Mouse (Mus musculus) stomach, embryonic 15.5 days (tissue): ENCODE data around the gene Gdpgp1. TPM values are rescaled to one million over a fixed set of nuclear protein-coding genes. Genes with fewer than 3 reads are reported as not detected.
A peak's percentile ranks its signal among the peaks of the same experiment; 100 is the strongest.

Experiments
- ATAC-seq: fragments of 200-750 bp; cut with Nextera tagmentation; 2 replicates; pipeline ENCODE4 v1.8.0; 2017; ENCODE audit warnings: low read depth, moderate number of reproducible peaks, moderate TSS enrichment; ENCODE audit not compliant: insufficient read depth, low FRiP score
- H3K27ac ChIP-seq: fragments of 300-500 bp; sonication (generic); 2 replicates; pipeline ENCODE4 v1.5.1; 2015; ENCODE audit warnings: mild to moderate bottlenecking, inconsistent platforms
- H3K27me3 ChIP-seq: fragments of 300-500 bp; sonication (generic); replicated peaks from 2 replicates; pipeline ENCODE4 v1.6.1; 2015; ENCODE audit warnings: inconsistent platforms
- H3K36me3 ChIP-seq: fragments of 300-500 bp; sonication (generic); 2 replicates; pipeline ENCODE4 v1.6.1; 2015; ENCODE audit warnings: inconsistent platforms
- H3K4me1 ChIP-seq: fragments of 300-500 bp; sonication (generic); 2 replicates; pipeline ENCODE4 v1.6.1; 2015; ENCODE audit warnings: inconsistent platforms
- H3K4me2 ChIP-seq: fragments of 300-500 bp; sonication (generic); 2 replicates; pipeline ENCODE4 v1.6.1; 2015; ENCODE audit warnings: mild to moderate bottlenecking, inconsistent platforms
- H3K4me3 ChIP-seq: fragments of 300-500 bp; sonication (generic); replicated peaks from 2 replicates; pipeline ENCODE4 v1.5.1; 2015; ENCODE audit warnings: inconsistent platforms
- H3K9ac ChIP-seq: fragments of 300-500 bp; sonication (generic); 2 replicates; pipeline ENCODE4 v1.6.1; 2015; ENCODE audit warnings: inconsistent platforms
- H3K9me3 ChIP-seq: fragments of 300-500 bp; sonication (generic); 2 replicates; pipeline ENCODE4 v1.6.1; 2016; ENCODE audit warnings: inconsistent platforms
- WGBS: fragments of 180-500 bp; shearing (Covaris S2); methylation state at CpG from one replicate; pipeline ENCODE4 v1.1.7; 2015; 5-methylcytosine and 5-hydroxymethylcytosine counted together
- polyA plus RNA-seq: library from polyadenylated mRNA; unstranded; fragments of >200 nt; fragmentation: Nextera tagmentation; extraction: Ambion mirVana; gene quantifications from 2 replicates; pipeline ENCODE4 v1.2.1, GENCODE M21; 2015

The Gdpgp1 gene
- polyA plus RNA-seq, 1 experiment from 2014 or later: 5.2 TPM

- Histone ChIP-seq H3K4me2 (no peak overlapping the region), H3K27me3 (no peaks in the 10 kb centered on the region), H3K4me1 (peaks cover 56% of the 10 kb centered on the region), H3K9ac (no peak overlapping the region), H3K4me3 (no peak overlapping the region), H3K9me3 (no peaks in the 10 kb centered on the region), H3K36me3 (no peaks in the 10 kb centered on the region), H3K27ac (no peak overlapping the region)
- no peak for ATAC-seq
- 87% methylated on average over 5 of the region's 5 CpGs for whole genome bisulfite sequencing
These were observed 31.6 kb upstream of the Gdpgp1 start for GRCm38 (mm10) chr7:80200963-80201539.

- no peak overlapping the region for H3K4me2 ChIP-seq
- H3K4me3 ChIP-seq: no peak overlapping the region
- no peaks in the 10 kb centered on the region for H3K27me3 ChIP-seq
- peaks cover 66% of the 10 kb centered on the region for H3K4me1 ChIP-seq
- H3K36me3 ChIP-seq: no peaks in the 10 kb centered on the region
- no peaks in the 10 kb centered on the region for H3K9me3 ChIP-seq
- 89% methylated on average over 15 of the region's 15 CpGs for WGBS
- ATAC-seq: no peak
- H3K27ac ChIP-seq: 0 out of 2 replicates have a peak overlapping the region, but pooled peaks have one; percentile 16
- H3K9ac ChIP-seq: no peak overlapping the region
These were observed 30.7 kb upstream of the Gdpgp1 start for GRCm38 (mm10) chr7:80201888-80202540.

DNA sequence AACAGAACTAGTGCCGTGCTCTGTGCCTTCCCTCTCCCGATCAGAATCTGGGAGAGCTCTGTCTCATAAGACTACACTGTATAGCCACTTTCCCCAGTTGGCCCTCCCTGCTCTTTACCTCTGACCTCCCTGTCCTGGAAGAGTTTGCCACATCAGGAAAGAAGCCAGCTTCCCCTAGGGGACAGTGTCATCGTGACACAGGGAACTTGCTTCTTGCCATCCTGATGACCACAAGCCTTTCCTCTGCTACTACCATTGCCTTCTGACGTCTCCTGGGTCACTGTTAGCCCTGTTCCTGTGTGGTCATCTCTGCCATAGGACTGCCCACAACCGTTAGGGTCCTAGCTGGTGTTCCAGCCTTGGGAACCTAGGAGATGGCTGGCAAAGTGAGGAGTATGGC is 29.7 kb upstream of the Gdpgp1 start:
- Histone ChIP-seq H3K27me3 (no peaks in the 10 kb centered on the region), H3K4me3 (no peak overlapping the region), H3K4me1 (peaks cover 75% of the 10 kb centered on the region), H3K9ac (no peak overlapping the region), H3K36me3 (no peaks in the 10 kb centered on the region), H3K27ac (0 out of 2 replicates have a peak overlapping the region, but pooled peaks have one; percentile 32), H3K9me3 (no peaks in the 10 kb centered on the region), H3K4me2 (no peak overlapping the region)
- WGBS: 83% methylated on average over 5 of the region's 5 CpGs
- ATAC-seq: no peak

DNA sequence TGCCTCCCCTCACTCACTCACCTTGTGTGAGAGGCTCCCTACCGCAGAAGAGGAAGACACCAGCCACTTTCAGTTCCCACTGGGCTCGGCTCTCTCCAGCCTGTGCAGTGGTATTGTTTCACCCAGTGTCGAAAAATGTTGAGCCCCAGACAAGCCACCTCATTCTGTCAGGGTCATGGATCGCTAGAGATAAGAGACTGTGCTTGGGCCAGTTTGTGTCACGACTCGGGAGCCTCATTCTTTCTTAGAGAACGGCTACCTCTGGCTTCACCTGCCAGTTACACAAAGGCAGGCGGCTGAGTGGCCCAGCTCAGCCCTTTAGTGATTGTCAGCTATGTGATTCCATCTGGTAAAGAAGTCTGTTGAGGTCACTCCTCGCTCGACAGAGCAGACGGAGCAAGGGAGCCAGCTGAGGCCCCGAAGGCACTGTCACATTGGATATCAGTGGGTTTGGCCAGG is 29.0 kb upstream of the Gdpgp1 start:
- H3K27me3 ChIP-seq: no peaks in the 10 kb centered on the region
- ATAC-seq: no peak
- H3K9me3 ChIP-seq: no peaks in the 10 kb centered on the region
- no peak overlapping the region for H3K4me3 ChIP-seq
- H3K4me2 ChIP-seq: no peak overlapping the region
- peak overlapping the region; percentile 32; the same call in 1 of the 2 replicates for H3K27ac ChIP-seq
- H3K36me3 ChIP-seq: no peaks in the 10 kb centered on the region
- no peak overlapping the region for H3K9ac ChIP-seq
- 55% methylated on average over 12 of the region's 12 CpGs for WGBS
- H3K4me1 ChIP-seq: peaks cover 81% of the 10 kb centered on the region

DNA sequence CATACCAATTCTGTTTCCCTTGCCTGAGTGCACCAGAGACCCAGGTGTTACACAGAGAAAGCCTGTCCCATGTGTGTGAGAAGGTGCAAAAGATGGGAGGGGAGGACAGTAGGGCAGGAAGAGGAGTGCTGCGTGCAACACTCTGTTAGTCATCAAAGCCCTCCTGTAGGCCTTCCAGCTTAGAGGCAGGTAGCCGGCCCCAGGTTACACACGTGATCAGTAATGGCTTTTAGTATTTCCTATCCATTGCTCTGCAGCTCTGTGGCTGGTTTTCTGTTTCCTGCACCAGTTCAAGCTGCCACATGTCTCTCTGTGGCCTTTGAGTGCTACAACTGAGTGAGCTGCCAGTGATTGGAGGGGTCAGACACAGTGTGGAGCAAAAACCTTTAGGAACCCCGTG is 28.3 kb upstream of the Gdpgp1 start:
- Histone ChIP-seq H3K9me3 (no peaks in the 10 kb centered on the region), H3K4me2 (no peak overlapping the region), H3K4me3 (no peak overlapping the region), H3K27ac (no peak overlapping the region; the same call in 1 of the 2 replicates), H3K9ac (no peak overlapping the region), H3K27me3 (no peaks in the 10 kb centered on the region), H3K4me1 (peaks cover 83% of the 10 kb centered on the region), H3K36me3 (no peaks in the 10 kb centered on the region)
- ATAC-seq: no peak
- WGBS: 75% methylated on average over 4 of the region's 4 CpGs

DNA sequence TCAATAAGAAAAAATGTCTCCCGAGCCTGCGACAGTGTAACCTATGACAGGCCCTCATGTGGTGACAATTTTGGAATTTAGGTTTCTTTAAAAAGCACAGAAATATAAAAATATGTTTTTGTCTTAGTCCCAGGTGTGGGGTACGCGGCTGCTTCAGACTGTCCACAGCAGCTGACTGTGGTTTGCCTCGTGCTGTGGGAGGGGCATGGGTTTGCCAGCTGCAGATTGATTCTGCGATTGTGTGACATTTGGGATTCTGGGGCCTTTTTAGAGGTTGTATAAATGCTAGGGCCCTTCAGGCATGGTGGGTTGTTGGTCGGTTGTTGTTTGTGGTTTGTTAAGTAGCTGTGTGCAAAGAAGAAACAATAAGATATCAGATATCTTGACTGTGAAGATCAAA is 27.7 kb upstream of the Gdpgp1 start:
- Histone ChIP-seq H3K27ac (no peak overlapping the region), H3K4me1 (peaks cover 81% of the 10 kb centered on the region)

DNA sequence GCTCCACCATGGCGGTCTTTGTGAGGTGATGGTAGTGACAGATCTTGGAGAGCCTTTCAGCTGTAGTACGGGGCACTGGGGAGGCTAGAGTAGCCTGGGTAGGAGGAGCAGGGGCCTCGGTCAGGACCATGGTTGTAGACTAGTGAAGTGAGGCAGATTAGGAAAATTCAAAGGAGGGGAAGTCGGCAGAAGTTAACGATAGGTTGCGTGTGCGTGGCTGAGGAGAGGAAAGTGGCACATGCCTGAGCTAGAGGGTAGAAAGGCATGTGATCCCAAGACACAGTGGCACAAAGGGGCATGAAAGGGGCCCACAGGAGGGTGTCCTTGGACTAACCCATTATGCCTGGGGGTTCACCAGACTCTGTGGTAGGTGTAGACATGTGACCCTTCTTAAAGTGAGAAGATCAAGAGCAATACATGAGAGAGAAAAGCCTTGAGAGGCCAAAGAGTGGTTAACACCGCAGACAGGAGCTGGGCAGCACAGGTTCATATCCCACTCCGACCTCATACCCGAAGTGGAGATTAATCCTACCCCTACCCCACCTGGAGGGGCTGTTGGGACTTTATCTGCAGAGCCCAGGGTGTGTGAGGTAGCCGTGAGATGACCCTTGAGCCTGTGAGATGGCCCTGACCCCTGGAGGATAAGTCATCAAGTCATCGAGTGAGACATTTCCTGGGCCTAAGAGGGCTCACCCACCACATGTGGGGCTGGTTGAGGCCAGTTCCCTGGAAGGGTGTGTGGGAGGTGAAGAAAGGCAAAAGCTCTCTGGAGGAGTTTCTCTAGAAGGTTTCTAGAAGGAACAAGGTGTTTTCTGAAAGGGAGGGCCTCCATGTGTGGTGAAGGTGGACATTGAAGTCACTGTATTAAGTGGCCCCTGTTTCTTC is 26.7 kb upstream of the Gdpgp1 start:
- H3K9ac ChIP-seq: no peak overlapping the region
- H3K4me2 ChIP-seq: no peak overlapping the region
- no peak overlapping the region for H3K4me3 ChIP-seq
- WGBS: 77% methylated on average over 12 of the region's 12 CpGs
- no peaks in the 10 kb centered on the region for H3K9me3 ChIP-seq
- ATAC-seq: no peak
- H3K27ac ChIP-seq: peak overlapping the region; percentile 93
- peaks cover 73% of the 10 kb centered on the region for H3K4me1 ChIP-seq
- H3K27me3 ChIP-seq: no peaks in the 10 kb centered on the region
- no peaks in the 10 kb centered on the region for H3K36me3 ChIP-seq

More for the DNA sequence above, 27.7 kb upstream of the Gdpgp1 start:
- no peaks in the 10 kb centered on the region for H3K36me3 ChIP-seq
- H3K4me3 ChIP-seq: no peak overlapping the region
- no peaks in the 10 kb centered on the region for H3K27me3 ChIP-seq
- WGBS: 77% methylated on average over 7 of the region's 7 CpGs
- H3K9me3 ChIP-seq: no peaks in the 10 kb centered on the region
- H3K4me2 ChIP-seq: no peak overlapping the region
- H3K9ac ChIP-seq: no peak overlapping the region
- no peak for ATAC-seq

DNA sequence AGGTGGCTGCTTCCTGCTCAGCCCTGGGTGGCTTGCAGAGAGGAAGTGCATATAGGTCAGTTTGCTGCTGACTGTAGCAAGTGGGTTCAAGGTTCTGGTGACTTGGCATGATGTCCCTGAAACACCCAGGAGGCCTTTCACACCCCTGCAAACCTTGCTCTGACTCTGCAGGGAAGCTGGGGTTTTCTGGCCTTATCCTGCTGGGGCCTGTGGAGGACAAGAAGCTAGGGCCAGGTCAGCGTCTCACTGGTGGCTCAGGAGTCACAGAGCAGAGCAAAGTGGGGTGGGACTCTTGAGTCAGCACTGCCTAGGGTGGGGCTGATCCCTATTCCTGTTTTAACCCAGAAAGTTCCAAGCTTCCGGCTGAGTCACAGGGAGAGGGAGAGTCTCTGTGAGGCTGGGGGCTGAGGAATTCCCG is 25.3 kb upstream of the Gdpgp1 start:
- Histone ChIP-seq H3K36me3 (no peaks in the 10 kb centered on the region), H3K4me3 (no peak overlapping the region), H3K9me3 (no peaks in the 10 kb centered on the region), H3K4me2 (peak overlapping the region; percentile 22), H3K27me3 (no peaks in the 10 kb centered on the region), H3K27ac (peak overlapping the region; percentile 93), H3K4me1 (peaks cover 59% of the 10 kb centered on the region), H3K9ac (0 out of 2 replicates have a peak overlapping the region, but pooled peaks have one; percentile 12)
- 47% methylated on average over 3 of the region's 3 CpGs for WGBS
- peak; percentile 41 for ATAC-seq

DNA sequence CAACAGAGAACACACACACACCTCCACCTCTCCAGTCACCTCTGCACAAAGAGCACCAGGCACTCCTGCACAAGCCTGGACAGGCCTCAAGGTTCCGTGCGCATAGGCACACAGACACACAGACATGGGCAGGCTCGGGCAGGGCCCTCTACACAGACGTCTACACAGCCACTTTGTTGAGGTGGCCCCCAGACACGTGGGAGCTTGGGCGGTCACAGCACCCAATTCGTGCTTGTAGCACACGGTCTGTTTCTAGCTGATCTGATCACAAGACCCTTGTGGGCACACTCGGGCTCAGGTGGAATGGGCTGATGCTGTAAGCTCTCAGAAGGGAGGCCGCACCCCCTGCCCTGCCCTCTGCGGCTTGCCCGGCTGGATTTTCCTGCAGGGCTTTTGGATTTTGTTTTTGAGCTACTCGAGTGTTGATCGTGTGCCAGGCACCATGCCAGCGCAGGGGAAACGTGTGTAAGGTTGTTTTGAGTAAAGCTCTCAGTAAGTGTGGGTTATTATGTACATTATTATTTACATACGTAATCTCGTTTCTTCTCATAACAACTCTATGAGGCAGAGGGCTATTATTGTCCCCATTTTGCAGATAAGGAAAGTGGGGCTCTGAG is 24.5 kb upstream of the Gdpgp1 start:
- peak overlapping the region; percentile 22 for H3K4me2 ChIP-seq
- peak; percentile 53 for ATAC-seq
- H3K27me3 ChIP-seq: no peaks in the 10 kb centered on the region
- H3K36me3 ChIP-seq: peaks cover 3% of the 10 kb centered on the region; the same call in 1 of the 2 replicates
- peak overlapping the region; percentile 93 for H3K27ac ChIP-seq
- H3K9ac ChIP-seq: no peak overlapping the region
- H3K4me3 ChIP-seq: no peak overlapping the region
- peaks cover 51% of the 10 kb centered on the region for H3K4me1 ChIP-seq
- no peaks in the 10 kb centered on the region for H3K9me3 ChIP-seq
- 62% methylated on average over 18 of the region's 18 CpGs for WGBS

DNA sequence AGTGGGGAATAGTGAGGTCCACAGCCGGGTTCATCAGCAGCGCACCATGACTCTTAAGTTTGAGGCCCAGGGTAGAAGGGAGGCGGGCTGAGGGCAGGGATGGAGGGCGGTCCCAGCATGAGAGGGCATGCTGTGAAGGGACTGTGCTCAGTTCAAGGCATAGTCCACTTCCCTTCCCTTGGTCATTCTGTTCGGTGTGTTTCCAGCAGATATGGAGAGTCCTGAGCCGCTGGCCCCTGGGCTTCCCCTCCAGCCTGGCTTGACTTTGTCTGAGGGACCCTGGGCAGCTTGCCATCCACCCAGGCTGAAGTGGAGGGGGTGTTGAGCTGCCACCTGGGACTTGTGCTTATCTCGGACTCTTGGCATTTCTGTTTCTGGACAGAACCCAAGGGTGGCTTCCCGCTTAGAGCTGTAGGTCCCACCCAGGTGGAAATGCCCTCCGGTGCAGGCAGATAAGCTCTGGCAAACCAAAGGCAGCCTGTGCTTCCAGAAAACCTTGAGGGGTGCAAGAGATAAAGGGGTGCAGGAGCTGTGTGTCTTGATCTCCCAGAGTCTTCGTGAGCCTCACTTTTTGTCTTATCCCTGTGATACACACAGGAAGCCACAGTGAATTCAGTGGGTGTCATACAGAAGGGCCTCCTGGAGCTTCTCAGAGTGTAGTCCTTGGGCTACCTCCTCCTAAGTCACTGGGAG is 23.8 kb upstream of the Gdpgp1 start:
- peaks cover 3% of the 10 kb centered on the region; the same call in 1 of the 2 replicates for H3K36me3 ChIP-seq
- 57% methylated on average over 10 of the region's 10 CpGs for WGBS

DNA sequence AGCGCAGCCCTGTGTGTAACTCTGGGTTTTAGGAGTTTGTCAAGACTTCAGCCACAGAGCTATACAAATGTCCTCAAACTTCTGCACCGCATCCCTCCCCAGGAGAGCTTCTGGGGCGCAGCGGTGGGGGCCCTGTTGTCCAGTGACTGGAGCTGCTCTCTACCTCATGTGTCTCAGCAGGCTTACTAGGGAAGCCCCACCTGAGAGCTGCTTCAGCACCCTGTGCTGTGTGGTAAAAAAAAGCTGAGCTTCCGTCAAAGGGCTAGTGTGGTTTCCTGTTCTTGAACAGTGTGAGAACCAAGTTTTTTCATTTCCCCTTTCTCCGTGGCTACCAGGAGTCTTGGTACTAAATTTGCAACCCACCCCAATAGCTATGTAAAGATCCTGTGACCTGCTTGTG is 23.0 kb upstream of the Gdpgp1 start:
- 71% methylated on average over 6 of the region's 6 CpGs for WGBS
- H3K9me3 ChIP-seq: no peaks in the 10 kb centered on the region
- H3K4me1 ChIP-seq: peaks cover 46% of the 10 kb centered on the region
- H3K4me2 ChIP-seq: no peak overlapping the region
- no peaks in the 10 kb centered on the region for H3K27me3 ChIP-seq
- H3K9ac ChIP-seq: no peak overlapping the region
- peak overlapping the region; percentile 93 for H3K27ac ChIP-seq
- peaks cover 3% of the 10 kb centered on the region; the same call in 1 of the 2 replicates for H3K36me3 ChIP-seq
- no peak for ATAC-seq
- no peak overlapping the region for H3K4me3 ChIP-seq

More for the DNA sequence above, 23.8 kb upstream of the Gdpgp1 start:
- peaks cover 47% of the 10 kb centered on the region for H3K4me1 ChIP-seq
- peak overlapping the region; percentile 93 for H3K27ac ChIP-seq
- ATAC-seq: peak; percentile 83
- no peaks in the 10 kb centered on the region for H3K27me3 ChIP-seq
- H3K9ac ChIP-seq: 0 out of 2 replicates have a peak overlapping the region, but pooled peaks have one; percentile 4
- no peaks in the 10 kb centered on the region for H3K9me3 ChIP-seq
- H3K4me2 ChIP-seq: peak overlapping the region; percentile 22
- H3K4me3 ChIP-seq: no peak overlapping the region
